Mouse (Mus musculus): ENCODE results near the gene Tnfrsf1a.

Tnfrsf1a gene

DNA sequence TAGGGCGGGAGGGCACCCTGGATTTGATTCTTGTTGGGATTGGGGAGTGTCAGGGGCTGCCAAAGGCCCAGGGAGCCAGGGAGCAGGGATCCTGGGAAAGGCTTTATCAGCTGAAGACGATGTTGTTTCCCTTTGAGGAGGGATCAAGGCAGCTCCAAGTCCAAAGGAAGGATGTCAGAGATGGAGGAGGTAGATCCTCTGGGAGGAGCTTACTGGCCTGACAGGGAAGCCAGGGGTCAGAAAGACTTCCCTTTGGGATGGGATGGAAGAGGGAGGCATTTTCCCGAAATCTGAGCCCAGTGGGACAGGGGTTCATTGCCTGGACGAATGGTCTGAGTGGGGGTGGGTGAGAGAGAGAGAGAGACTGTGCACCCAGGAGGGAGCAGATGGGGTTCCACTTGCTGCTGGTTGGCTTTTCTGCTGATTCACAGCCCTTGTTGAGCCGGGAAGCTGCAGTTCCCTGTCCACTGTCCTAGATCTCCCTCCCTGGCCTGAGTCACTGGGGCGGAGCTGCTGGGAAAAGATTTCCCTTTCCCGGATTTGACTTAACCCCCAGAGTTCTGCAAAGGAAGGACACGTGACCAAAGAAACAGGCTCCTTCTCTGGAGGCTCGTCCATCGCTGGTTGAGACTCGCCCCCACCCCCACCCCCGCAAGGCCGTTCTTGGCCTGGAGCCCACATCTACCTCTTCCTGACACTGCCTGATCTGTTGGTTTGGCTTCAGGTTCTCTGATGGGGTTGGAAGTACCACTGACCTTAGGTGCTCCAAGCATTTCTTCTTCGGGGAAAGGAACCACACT, 5.4 kb downstream of the Tnfrsf1a start:
- DNase-seq (ENCODE audit: low spot score in 2 of 2) = no peak

DNA sequence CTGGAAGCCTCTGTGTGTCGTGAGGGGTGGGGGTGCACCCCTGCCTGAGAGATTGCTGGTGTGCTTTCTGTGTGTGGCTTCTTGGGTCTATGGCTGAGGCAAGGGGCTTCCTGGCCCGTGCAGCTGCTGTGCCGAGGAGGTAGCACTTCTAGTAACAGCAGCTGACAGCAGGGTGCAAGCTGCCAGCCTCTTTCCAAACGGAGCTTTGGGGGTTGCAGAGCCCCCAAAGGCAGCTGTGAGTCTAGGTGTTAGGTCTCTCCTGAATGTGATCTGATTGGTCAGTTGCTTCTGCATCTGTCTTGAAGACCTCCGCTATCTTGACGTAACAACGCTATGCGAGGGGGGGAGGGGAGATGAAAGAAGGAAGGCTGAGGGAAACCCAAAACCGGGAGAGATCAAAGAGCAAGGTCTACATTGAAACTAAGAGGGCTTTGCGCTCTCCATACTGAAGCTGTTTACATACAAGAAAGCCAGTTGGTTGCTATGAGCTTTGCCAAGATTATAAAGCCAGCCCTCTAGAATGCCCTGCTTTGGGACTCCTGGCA, 6.1 kb downstream of the Tnfrsf1a start:
- DNase-seq (ENCODE audit: low spot score in 2 of 2) = no peak

DNA sequence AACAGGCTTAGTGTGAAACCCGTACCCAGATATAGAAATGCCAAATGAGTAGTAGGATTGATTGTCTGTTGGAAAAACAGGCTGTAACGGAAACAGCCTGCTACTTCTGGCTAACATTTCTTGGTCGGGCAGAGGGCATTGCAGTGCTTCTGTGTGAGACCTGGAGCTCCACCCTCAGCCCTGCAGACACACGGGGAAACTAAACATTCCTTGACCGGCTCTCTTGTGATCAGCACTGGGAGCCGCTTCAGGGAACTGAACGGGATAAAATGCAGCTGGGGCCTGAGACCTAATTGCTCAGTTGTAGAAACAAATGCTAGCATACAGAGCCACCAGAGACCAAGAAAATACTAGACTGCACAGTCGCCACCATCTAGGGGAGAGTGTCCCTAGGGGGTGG, 7.1 kb downstream of the Tnfrsf1a start:
- DNase-seq (ENCODE audit: low spot score in 2 of 2) = no peak

DNA sequence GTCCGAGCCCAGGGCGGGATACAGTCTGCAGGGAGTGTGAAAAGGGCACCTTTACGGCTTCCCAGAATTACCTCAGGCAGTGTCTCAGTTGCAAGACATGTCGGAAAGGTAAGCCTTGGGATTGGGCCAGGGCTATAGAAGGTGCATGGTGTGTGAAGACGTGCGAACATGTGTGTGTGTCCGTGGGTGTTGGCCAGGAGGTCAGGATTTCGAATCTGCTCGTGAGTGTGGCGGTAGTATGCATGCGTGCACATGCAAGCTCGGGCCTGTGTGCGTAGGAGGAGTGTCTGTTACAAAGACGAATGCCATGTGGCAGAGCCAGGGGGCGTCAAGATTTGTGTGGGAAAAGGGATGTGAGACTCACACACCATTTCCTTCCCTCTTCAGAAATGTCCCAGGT, 8.2 kb downstream of the Tnfrsf1a start:
- DNase-seq (ENCODE audit: low spot score in 2 of 2) = no peak

DNA sequence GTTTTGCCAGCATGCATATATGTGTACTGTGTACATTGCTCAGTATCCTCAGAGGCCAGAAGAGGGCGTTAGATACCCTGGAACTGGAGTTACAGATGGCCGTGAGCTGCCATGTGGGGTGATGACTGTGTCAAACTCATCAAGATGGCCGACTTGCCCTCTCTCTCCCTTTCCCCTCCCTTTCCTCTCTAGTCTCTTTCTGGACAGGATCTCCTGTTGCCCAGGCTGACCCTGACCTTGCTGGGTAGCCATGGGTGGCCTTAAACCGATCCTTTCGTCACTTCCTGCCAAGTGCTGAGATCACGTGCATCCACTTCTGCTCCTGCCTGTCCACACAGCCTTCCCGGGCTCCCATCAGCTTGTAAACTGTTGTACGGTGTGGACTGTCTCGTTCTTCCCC, 10.8 kb downstream of the Tnfrsf1a start:
- DNase-seq (ENCODE audit: low spot score in 2 of 2) = no peak

DNA sequence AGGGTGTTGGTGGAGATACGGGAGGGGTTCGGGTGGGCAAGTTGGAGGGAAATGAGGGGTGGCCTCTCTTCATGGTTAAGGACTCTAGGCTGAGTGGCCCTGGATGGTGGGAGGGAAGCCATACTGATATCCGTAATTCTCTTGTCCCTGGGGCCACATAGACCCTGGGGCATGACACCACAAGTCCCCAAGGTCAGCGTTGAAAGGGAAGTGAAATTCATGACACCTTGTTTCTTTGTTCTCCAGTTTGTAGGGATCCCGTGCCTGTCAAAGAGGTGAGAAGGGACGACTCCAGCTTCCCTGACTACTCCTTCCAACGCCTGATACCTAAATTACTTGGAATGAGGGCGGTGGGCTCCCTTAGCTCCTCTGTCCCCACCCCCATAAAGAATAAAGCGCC, 11.7 kb downstream of the Tnfrsf1a start:
- no peak for DNase-seq (ENCODE audit: low spot score in 2 of 2)

DNA sequence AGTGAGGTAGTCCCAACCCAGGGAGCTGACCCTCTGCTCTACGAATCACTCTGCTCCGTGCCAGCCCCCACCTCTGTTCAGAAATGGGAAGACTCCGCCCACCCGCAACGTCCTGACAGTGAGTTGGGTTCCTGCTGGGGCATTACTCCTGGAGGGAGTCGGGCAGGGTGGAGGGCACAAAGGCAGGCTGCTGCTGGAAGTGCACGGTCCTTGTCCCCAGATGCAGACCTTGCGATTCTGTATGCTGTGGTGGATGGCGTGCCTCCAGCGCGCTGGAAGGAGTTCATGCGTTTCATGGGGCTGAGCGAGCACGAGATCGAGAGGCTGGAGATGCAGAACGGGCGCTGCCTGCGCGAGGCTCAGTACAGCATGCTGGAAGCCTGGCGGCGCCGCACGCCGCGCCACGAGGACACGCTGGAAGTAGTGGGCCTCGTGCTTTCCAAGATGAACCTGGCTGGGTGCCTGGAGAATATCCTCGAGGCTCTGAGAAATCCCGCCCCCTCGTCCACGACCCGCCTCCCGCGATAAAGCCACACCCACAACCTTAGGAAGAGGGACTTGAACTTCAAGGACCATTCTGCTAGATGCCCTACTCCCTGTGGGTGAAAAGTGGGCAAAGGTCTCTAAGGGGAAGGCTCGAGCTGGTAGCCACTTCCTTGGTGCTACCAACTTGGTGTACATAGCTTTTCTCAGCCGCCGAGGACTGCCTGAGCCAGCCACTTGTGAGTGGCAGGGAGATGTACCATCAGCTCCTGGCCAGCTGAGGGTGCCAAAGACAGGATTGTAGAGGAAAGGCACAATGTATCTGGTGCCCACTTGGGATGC, 12.5 kb downstream of the Tnfrsf1a start:
- no peak for DNase-seq (ENCODE audit: low spot score in 2 of 2)

DNA sequence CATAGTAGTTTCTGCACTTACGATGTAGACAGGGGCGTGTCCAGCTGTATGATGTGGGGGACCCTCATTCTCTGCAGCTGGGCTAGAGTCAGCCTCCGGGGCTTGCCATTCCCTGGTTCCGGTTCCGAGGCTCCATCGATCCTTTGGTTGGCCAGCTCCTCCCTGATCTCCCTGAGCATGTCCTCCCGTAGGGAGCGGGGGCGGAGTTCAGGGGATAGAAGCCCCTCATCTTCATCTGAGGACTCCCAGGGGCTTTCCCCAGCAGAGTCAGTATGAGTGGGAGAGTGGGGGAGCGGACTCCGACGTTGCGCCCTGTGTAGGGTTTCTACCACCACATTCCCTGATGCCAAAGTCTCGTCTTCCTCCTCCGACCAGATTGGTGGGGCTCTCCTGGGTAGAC, 13.9 kb downstream of the Tnfrsf1a start:
- DNase-seq (ENCODE audit: low spot score in 2 of 2) = no peak

DNA sequence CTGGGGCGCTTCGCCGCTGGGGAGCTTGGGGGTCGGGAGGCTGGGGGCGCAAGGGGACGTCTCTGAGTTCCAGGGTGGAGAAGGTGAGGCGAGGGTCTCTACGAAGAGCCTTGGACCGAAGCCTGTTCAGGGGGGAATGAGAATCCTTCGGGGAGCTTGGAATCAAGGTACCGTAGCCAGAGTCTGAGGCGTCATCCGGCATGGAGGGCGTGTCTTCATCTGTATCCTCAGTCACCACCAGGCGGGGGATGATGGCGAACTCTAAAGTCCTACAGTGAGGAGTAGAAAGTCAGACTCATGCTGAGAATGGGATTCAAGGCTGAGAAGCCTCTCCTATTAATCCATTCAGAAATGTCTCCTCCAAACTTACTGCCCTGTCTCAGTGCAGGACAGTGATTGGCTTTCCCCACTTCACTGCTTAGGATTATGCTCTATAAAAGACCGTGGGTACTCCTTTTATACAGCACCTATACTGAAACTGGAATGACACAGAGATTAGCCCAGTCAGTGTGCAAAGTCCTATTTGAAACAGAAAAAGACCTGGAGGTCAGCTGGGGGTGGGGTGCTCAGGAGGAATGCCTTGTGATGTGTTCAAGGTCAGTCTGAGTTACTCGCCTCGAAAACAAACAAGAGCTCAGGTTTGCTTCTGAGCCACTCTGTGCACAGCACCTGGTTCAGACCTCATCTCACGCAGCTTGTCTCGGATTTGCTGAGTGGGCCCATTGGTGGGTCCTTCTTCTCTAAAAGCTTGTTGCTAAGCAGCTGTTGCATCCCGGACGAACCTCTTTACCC, 14.5 kb downstream of the Tnfrsf1a start:
- DNase-seq (ENCODE audit: low spot score in 2 of 2) = no peak

DNA sequence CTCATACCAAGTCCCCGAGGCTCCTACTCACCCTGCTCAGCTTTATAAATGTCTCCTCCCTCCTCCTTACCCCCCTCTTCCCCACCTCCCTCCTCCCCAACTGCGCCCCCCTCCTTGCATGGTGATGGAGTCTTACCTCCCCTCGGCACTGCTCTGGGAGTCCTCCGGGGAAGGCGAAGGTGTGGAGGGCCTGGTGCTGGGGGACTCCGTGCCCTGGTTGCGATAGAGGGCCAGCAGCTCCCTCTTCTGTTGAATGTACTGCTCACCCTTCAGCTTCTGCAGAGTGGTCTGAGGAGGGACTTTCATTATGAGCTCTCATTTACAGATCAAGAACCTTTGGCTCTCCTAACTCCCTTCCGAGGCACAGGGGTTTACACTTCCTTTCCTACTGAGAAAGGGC, 15.3 kb downstream of the Tnfrsf1a start:
- no peak for DNase-seq (ENCODE audit: low spot score in 2 of 2)

DNA sequence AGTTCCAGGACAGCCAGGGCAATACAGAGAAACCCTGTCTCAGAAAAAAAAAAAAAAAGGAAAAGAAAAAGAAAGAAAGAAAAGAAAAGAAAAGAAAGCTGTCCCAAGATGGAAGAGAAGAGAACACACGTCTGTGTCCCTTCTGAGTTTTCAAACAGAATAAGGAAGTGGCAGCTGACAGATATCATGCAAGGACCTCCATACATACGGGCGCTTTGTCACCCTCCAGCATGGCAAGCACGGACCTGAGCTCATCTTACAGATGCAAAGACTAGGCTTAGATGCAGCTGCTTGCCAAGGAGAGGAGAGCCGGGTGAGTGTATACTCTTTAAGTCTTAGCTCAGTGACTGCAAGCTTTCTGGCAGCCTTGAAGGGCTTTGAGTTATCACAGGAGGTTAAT, 16.4 kb downstream of the Tnfrsf1a start:
- DNase-seq (ENCODE audit: low spot score in 2 of 2) = no peak

DNA sequence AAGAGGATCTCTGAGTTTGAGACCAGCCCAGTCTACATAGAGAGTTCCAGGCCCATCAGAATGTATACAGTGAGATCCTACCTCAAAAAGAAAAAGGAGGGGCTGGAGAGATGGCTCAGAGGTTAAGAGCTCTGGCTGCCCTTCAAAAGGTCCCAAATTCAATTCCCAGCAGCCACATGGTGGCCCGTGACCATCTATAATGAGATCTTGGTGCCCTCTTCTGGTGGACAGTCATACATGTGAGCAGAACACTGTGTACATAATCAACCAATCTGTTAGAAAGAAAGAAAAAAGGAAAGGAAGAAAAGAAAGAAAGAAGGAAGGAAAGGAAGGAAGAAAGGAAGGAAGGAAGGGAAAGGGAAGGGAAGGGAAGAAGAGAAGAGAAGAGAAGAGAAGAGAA, 17.0 kb downstream of the Tnfrsf1a start:
- no peak for DNase-seq (ENCODE audit: low spot score in 2 of 2)

DNA sequence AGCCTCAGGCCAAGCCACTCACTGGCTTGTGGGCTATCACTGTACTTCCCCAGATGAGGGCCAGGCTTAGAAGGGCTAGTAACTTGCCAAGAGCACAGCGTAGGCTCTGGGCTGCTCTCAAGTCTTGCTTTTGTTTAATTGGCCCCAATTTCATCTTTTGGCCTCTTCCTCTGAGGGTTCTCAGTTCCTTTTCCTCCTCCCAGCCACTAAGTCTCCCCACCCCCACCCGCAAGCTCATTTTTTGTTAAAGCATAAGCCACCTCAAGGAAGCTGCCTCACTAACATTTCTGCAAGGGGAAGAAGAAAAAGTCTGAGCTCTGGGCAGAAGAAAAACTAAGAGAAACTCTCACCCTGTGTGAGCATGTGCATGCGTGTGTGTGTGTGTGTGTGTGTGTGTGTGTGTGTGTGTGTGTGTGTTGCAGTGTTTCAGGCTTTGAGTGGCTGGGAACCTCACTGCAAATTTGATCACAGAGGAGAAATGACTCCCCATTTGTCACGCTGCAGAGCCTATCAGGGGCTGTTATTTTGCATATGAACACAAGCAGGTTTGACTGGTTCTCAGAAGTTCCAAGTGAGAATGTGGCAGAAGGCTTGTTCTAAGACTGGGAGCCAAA, 18.7 kb downstream of the Tnfrsf1a start:
- no peak for DNase-seq (ENCODE audit: low spot score in 2 of 2)

DNA sequence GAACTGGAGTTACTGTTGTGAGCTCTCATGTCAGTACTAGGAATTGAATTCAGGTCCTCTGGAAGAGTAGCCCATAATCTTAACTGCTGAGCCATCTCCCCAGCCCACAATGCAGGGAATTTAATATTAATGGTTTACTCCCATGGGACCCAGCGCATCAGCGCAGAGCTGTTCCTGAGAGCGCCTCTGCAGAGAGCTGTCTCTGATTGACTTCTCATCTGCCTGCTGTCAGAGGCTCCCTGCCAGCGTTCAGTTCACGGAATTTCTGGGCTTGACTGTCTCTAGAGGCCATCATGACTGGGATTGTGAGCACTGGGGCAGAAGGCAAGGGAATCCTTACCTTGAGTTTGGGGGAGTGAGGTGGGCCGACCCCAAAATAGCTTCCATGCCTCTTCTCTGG, 27.9 kb downstream of the Tnfrsf1a start:
- no peak for DNase-seq (ENCODE audit: low spot score in 2 of 2)

DNA sequence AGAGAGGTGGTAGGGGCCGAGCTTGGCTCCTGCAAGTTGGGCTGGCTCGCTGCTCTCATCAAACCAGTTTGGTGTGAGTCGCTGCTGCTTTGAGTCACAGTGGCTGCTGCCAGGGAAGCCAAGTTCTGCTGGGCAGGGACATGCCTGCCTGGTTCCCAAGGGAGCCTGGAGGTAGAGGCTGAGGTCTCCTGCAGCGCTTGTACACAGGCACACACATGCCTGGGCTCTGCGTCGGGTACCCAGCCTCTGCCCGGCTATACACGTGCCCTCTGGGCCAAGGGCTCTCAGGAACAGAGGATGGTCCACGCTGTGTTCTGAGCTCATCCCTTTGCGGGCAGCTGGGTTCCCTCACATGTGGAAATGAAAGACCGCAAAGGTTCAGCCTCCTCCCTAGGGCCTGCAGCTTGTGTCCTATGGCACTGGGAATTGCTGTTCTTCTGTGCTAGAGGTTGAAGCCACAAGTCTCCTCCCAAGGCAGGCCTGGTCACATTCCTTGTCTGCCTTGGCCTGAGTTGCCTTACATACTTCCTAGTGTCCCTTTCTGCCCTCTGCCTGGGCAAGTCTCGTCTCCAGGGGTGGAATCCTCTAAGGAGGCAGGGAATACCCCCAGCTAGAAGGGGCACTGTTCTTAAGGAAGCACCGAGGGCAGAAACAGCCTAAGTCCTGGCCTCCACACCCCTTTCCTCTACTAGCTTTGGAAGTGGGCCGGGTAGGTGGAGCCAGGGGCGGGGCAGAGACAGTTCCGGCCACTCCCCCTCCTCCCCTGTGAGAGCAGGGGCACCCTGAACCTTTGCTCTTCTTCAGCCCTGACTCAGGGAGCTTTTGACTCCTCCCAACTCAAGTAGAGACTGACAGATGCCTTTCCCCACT, 28.7 kb downstream of the Tnfrsf1a start:
- peak in 1 of 2 experiments; percentile 27 for DNase-seq (ENCODE audit: low spot score in 2 of 2)

DNA sequence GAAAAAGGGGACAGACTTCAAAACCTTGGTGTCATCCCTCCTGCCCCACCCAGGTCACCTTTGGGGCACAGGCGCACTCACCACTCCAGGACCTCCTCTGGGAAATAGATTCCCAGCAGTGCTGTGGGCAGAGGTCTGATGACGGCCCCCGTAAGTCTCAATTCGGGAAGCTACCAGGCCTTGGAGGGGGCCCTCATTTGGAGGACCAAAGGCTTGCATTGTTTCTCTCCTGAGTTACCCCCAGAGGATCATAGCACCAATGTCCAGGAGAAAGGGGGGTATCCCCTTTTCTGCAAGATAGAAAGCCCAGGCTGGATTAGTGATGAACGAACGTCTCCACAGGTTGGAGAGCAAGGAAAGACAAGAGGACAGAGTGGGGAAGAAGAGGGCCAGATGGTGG, 29.5 kb downstream of the Tnfrsf1a start:
- DNase-seq (ENCODE audit: low spot score in 2 of 2) = no peak

DNA sequence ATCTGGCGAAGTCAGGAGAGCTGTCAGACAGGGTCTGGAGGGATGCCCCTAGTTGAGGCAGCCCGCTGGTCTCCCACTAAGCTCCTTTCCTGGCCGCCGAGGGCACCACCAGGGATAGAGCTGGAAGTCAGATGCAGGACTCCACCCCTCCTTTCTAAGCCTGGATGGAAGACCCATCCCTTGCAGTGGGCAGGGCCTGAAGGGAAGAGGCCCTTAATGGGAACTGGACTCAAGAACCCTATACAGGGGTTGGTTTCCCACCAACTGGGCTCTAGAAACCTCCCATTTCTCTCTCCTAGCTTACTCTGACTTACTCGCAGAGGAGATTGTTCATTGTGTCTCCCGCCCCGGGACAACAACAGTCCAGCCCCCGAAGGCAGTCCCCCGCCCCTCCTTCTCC, 30.6 kb downstream of the Tnfrsf1a start:
- no peak for DNase-seq (ENCODE audit: low spot score in 2 of 2)

DNA sequence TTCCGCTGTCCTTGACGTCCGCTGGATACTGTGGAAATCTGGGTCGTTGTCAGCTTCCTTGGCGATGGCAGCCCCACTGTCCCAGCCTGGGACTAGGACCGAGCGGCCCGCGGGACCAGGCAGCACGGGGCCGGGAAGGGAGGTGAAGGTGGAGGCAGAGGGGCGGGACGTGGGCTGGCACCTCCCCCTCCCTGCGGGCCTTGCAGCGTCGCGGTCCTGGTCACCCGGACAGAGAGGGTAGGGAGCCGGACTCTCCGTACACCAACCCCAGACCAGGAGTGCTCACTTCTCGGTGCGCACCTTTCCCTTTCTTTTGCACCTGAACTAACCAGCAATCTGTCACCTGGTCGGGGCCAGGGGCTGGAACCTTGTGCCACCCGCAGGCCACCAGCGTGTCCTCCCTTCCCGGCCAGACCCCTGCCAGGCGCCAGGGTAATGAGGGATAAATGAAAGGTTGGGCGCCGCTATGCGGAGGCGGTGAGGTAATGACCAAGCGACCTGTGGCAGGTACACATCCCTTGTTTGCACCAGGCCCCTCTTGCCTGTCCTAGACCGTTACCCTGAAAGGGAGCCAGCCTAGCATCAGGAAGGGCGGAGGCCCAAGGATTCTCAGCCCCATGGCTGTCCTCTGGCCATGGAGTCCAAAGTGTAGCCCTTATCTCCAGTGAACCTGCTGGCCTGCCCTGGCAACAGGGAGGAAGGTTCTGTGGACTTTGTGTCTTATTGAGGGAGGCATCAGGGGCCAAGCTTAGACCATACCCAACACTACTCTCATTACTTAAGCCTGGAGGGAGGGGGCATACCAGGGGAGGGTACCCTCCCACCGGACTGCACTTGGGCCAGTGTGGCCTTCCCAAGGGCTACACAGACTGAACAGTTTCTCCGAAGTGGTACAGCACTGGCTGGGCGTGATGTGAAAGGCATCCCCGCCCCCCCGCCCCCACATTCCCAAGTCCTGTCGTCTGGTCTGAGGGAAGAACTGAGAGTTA, 31.5 kb downstream of the Tnfrsf1a start, which contains the start of gene Plekhg6:
Gene Plekhg6 (minus strand): TSS at position 422 of the 989 bp plus-strand sequence.
- no peak for DNase-seq (ENCODE audit: low spot score in 2 of 2)

DNA sequence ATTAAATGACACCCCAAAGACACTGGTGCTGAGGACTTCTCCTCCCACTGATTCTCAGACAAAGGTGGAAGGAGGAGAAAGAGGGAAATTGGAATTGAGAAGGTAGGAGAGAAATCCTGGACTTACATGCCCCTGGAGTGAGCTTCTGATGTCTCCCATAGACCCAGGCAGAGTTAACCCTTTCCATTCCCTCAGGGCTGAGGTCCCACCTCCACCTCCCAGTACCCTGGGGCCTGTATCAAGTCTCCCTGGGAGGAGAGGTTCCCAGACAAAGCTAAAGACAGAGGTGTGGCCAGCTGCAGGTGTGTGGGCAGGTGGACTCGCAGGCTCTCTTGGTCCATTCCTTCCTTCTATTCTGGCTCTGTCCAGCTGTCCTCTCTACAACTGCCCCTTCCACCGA, 32.9 kb downstream of the Tnfrsf1a start:
- DNase-seq (ENCODE audit: low spot score in 2 of 2) = no peak

Measured in spleen, postnatal 14 days (tissue).